Mouse (Mus musculus): ENCODE measurements around the gene Tmprss12.
"Not testable (repeated sequence)": the region's sequence is repeated elsewhere in the genome, so short reads cannot be mapped to it uniquely, and the experiment has no call there.

Tmprss12 gene

GRCm38 (mm10) chr15:100273791-100274308 lies 6.8 kb upstream of the Tmprss12 start:
- not testable (repeated sequence) for DNase-seq (ENCODE audit: low spot score in 2 of 2)

GRCm38 (mm10) chr15:100274790-100275559 lies 5.7 kb upstream of the Tmprss12 start:
- no peak for DNase-seq (ENCODE audit: low spot score in 2 of 2)

GRCm38 (mm10) chr15:100276403-100276802 lies 4.2 kb upstream of the Tmprss12 start:
- DNase-seq (ENCODE audit: low spot score in 2 of 2), result no peak

- no peak for DNase-seq (ENCODE audit: low spot score in 2 of 2)
These were observed 3.1 kb upstream of the Tmprss12 start for GRCm38 (mm10) chr15:100277586-100277985.

- no peak for DNase-seq (ENCODE audit: low spot score in 2 of 2)
These were observed 8.3 kb downstream of the Tmprss12 start for GRCm38 (mm10) chr15:100288980-100289379.

- DNase-seq (ENCODE audit: low spot score in 2 of 2), result no peak
These were observed 10.2 kb downstream of the Tmprss12 start for GRCm38 (mm10) chr15:100290858-100291257.

GRCm38 (mm10) chr15:100292326-100292725 lies 11.7 kb downstream of the Tmprss12 start:
- DNase-seq (ENCODE audit: low spot score in 2 of 2), result no peak

- no peak for DNase-seq (ENCODE audit: low spot score in 2 of 2)
These were observed 17.2 kb downstream of the Tmprss12 start for GRCm38 (mm10) chr15:100297856-100298255.

- no peak for DNase-seq (ENCODE audit: low spot score in 2 of 2)
These were observed 19.9 kb downstream of the Tmprss12 start for GRCm38 (mm10) chr15:100300499-100300898.

GRCm38 (mm10) chr15:100301556-100301955 lies 20.9 kb downstream of the Tmprss12 start:
- no peak for DNase-seq (ENCODE audit: low spot score in 2 of 2)

- no peak for DNase-seq (ENCODE audit: low spot score in 2 of 2)
These were observed 22.9 kb downstream of the Tmprss12 start for GRCm38 (mm10) chr15:100303428-100304018.

GRCm38 (mm10) chr15:100304019-100304991 lies 23.7 kb downstream of the Tmprss12 start, which contains the start of gene Mettl7a1:
TSS of gene Mettl7a1 (plus strand) at chr15:100304140.
- DNase-seq (ENCODE audit: low spot score in 2 of 2), result peak; percentile 79 to 82

GRCm38 (mm10) chr15:100306201-100306600 lies 25.6 kb downstream of the Tmprss12 start:
- no peak for DNase-seq (ENCODE audit: low spot score in 2 of 2)

GRCm38 (mm10) chr15:100307438-100308096 lies 26.9 kb downstream of the Tmprss12 start:
- not testable (repeated sequence) for DNase-seq (ENCODE audit: low spot score in 2 of 2)

GRCm38 (mm10) chr15:100312346-100312745 lies 31.7 kb downstream of the Tmprss12 start:
- no peak for DNase-seq (ENCODE audit: low spot score in 2 of 2)

GRCm38 (mm10) chr15:100314448-100315145 lies 34.0 kb downstream of the Tmprss12 start:
- DNase-seq (ENCODE audit: low spot score in 2 of 2), result no peak

GRCm38 (mm10) chr15:100318014-100318671 lies 37.5 kb downstream of the Tmprss12 start:
- DNase-seq (ENCODE audit: low spot score in 2 of 2), result not testable (repeated sequence)

GRCm38 (mm10) chr15:100319884-100320283 lies 39.2 kb downstream of the Tmprss12 start:
- no peak for DNase-seq (ENCODE audit: low spot score in 2 of 2)

GRCm38 (mm10) chr15:100320295-100320905 lies 39.8 kb downstream of the Tmprss12 start:
- no peak for DNase-seq (ENCODE audit: low spot score in 2 of 2)

GRCm38 (mm10) chr15:100321134-100321533 lies 40.5 kb downstream of the Tmprss12 start:
- DNase-seq (ENCODE audit: low spot score in 2 of 2), result no peak

All from frontal cortex, postnatal 36 days (tissue).